Mouse (Mus musculus) intestine, embryonic 16.5 days (tissue): Measurements from ENCODE around the gene Camk2g. TPM values are rescaled to one million over a fixed set of nuclear protein-coding genes. Genes with fewer than 3 reads are reported as not detected.

Experiments used
- ATAC-seq: fragments of 200-750 bp; cut with Nextera tagmentation; 2 replicates; pipeline ENCODE4 v1.8.0; 2017; ENCODE audit warnings: moderate TSS enrichment, moderate library complexity
- H3K27ac ChIP-seq: fragments of 300-500 bp; sonication (generic); 2 replicates; pipeline ENCODE4 v1.5.1; 2014; ENCODE audit warnings: mild to moderate bottlenecking, low read length
- H3K27me3 ChIP-seq: fragments of 300-500 bp; sonication (generic); replicated peaks from 2 replicates; pipeline ENCODE4 v1.6.1; 2014; ENCODE audit warnings: low read length, control low read depth, mixed read lengths; ENCODE audit not compliant: control insufficient read depth, insufficient read depth
- H3K36me3 ChIP-seq: fragments of 300-500 bp; sonication (generic); 2 replicates; pipeline ENCODE4 v1.6.1; 2014; ENCODE audit warnings: low read length, control low read depth; ENCODE audit not compliant: control insufficient read depth, insufficient read depth
- H3K4me1 ChIP-seq: fragments of 300-500 bp; sonication (generic); 2 replicates; pipeline ENCODE4 v1.6.1; 2014; ENCODE audit warnings: low read length, control low read depth, mixed read lengths; ENCODE audit not compliant: control insufficient read depth, insufficient read depth
- H3K4me2 ChIP-seq: fragments of 300-500 bp; sonication (generic); 2 replicates; pipeline ENCODE4 v1.6.1; 2014; ENCODE audit warnings: low read depth, low read length, control low read depth
- H3K4me3 ChIP-seq: fragments of 300-500 bp; sonication (generic); 2 replicates; pipeline ENCODE4 v1.5.1; 2014; ENCODE audit warnings: mild to moderate bottlenecking, low read length
- H3K9ac ChIP-seq: fragments of 300-500 bp; sonication (generic); 2 replicates; pipeline ENCODE4 v1.6.1; 2014; ENCODE audit warnings: low read depth, low read length
- H3K9me3 ChIP-seq: fragments of 300-500 bp; sonication (generic); 2 replicates; pipeline ENCODE4 v1.6.1; 2016; ENCODE audit warnings: low read length, control low read depth; ENCODE audit not compliant: control insufficient read depth
- WGBS: fragments of 180-500 bp; shearing (Covaris S2); extraction: QIAGEN DNeasy Blood & Tissue Kit; methylation state at CpG from one replicate; pipeline ENCODE4 v1.1.7; 2014; 5-methylcytosine and 5-hydroxymethylcytosine counted together
- polyA plus RNA-seq: library from polyadenylated mRNA; unstranded; fragments of >200 nt; fragmentation: Nextera tagmentation; extraction: Ambion mirVana; gene quantifications from 2 replicates; pipeline ENCODE4 v1.2.1, GENCODE M21; 2015

Gene Camk2g
- polyA plus RNA-seq, 1 experiment from 2014 or later, result 35.8 TPM

- Histone ChIP-seq H3K4me2 (no peak overlapping the region), H3K9ac (no peak overlapping the region), H3K27ac (no peak overlapping the region), H3K4me3 (no peak overlapping the region), H3K9me3 (no peaks in the 10 kb centered on the region), H3K27me3 (no peaks in the 10 kb centered on the region), H3K4me1 (peaks cover 39% of the 10 kb centered on the region), H3K36me3 (peaks cover 13% of the 10 kb centered on the region; the same call in 1 of the 2 replicates)
- WGBS, result 93% methylated on average over 6 of the region's 6 CpGs
- no peak for ATAC-seq
Measured at GRCm38 (mm10) chr14:20790996-20791395, 2.9 kb downstream of the Camk2g start.

GRCm38 (mm10) chr14:20790445-20790844, 3.4 kb downstream of the Camk2g start:
- H3K36me3 ChIP-seq, result peaks cover 13% of the 10 kb centered on the region; the same call in 1 of the 2 replicates
- peaks cover 40% of the 10 kb centered on the region for H3K4me1 ChIP-seq

GRCm38 (mm10) chr14:20789593-20789992, 4.3 kb downstream of the Camk2g start:
- WGBS, result 90% methylated on average over 4 of the region's 4 CpGs
- H3K27me3 ChIP-seq, result no peaks in the 10 kb centered on the region
- no peak for ATAC-seq
- peaks cover 13% of the 10 kb centered on the region; the same call in 1 of the 2 replicates for H3K36me3 ChIP-seq
- H3K9me3 ChIP-seq, result no peaks in the 10 kb centered on the region
- H3K4me1 ChIP-seq, result peaks cover 41% of the 10 kb centered on the region
- H3K4me3 ChIP-seq, result no peak overlapping the region
- H3K4me2 ChIP-seq, result no peak overlapping the region
- no peak overlapping the region for H3K27ac ChIP-seq
- H3K9ac ChIP-seq, result no peak overlapping the region

More at GRCm38 (mm10) chr14:20790445-20790844, 3.4 kb downstream of the Camk2g start:
- no peak overlapping the region for H3K9ac ChIP-seq
- no peaks in the 10 kb centered on the region for H3K27me3 ChIP-seq
- no peak overlapping the region for H3K27ac ChIP-seq
- ATAC-seq, result no peak
- no peak overlapping the region for H3K4me2 ChIP-seq
- no peak overlapping the region for H3K4me3 ChIP-seq
- WGBS, result 95% methylated on average over 5 of the region's 5 CpGs
- H3K9me3 ChIP-seq, result no peaks in the 10 kb centered on the region

- Histone ChIP-seq H3K27me3 (no peaks in the 10 kb centered on the region), H3K27ac (no peak overlapping the region; the same call in 1 of the 2 replicates), H3K4me1 (peaks cover 41% of the 10 kb centered on the region), H3K9me3 (no peaks in the 10 kb centered on the region), H3K9ac (peak overlapping the region; percentile 2; the same call in 1 of the 2 replicates), H3K36me3 (peaks cover 13% of the 10 kb centered on the region; the same call in 1 of the 2 replicates), H3K4me2 (no peak overlapping the region), H3K4me3 (no peak overlapping the region)
- no peak for ATAC-seq
- 82% methylated on average over 3 of the region's 3 CpGs for WGBS
Measured at GRCm38 (mm10) chr14:20788151-20788550, 5.7 kb downstream of the Camk2g start.

GRCm38 (mm10) chr14:20786611-20787015, 7.3 kb downstream of the Camk2g start:
- H3K9me3 ChIP-seq, result no peaks in the 10 kb centered on the region
- H3K27ac ChIP-seq, result peak overlapping the region; percentile 69
- peak overlapping the region; percentile 46 for H3K9ac ChIP-seq
- peak; percentile 59 for ATAC-seq
- H3K27me3 ChIP-seq, result no peaks in the 10 kb centered on the region
- peaks cover 13% of the 10 kb centered on the region; the same call in 1 of the 2 replicates for H3K36me3 ChIP-seq
- WGBS, result 63% methylated on average over 4 of the region's 4 CpGs
- H3K4me1 ChIP-seq, result peaks cover 29% of the 10 kb centered on the region
- H3K4me3 ChIP-seq, result no peak overlapping the region
- no peak overlapping the region for H3K4me2 ChIP-seq

GRCm38 (mm10) chr14:20786020-20786419, 7.9 kb downstream of the Camk2g start:
- ATAC-seq, result peak; percentile 75
- H3K27ac ChIP-seq, result peak overlapping the region; percentile 69
- 75% methylated on average over 5 of the region's 5 CpGs for WGBS

GRCm38 (mm10) chr14:20785231-20785630, 8.7 kb downstream of the Camk2g start:
- no peak for ATAC-seq
- H3K36me3 ChIP-seq, result peaks cover 4% of the 10 kb centered on the region; the same call in 1 of the 2 replicates
- WGBS, result 79% methylated on average over 1 of the region's 1 CpGs
- peaks cover 29% of the 10 kb centered on the region for H3K4me1 ChIP-seq
- H3K4me3 ChIP-seq, result no peak overlapping the region
- no peaks in the 10 kb centered on the region for H3K27me3 ChIP-seq
- no peak overlapping the region for H3K4me2 ChIP-seq
- peak overlapping the region; percentile 69; the same call in 1 of the 2 replicates for H3K27ac ChIP-seq
- no peaks in the 10 kb centered on the region for H3K9me3 ChIP-seq
- H3K9ac ChIP-seq, result 0 out of 2 replicates have a peak overlapping the region, but pooled peaks have one; percentile 28

More at GRCm38 (mm10) chr14:20786020-20786419, 7.9 kb downstream of the Camk2g start:
- H3K4me3 ChIP-seq, result no peak overlapping the region
- H3K36me3 ChIP-seq, result peaks cover 12% of the 10 kb centered on the region; the same call in 1 of the 2 replicates
- no peaks in the 10 kb centered on the region for H3K9me3 ChIP-seq
- peaks cover 29% of the 10 kb centered on the region for H3K4me1 ChIP-seq
- no peak overlapping the region for H3K4me2 ChIP-seq
- no peaks in the 10 kb centered on the region for H3K27me3 ChIP-seq
- peak overlapping the region; percentile 46; the same call in 1 of the 2 replicates for H3K9ac ChIP-seq

- no peaks in the 10 kb centered on the region; the same call in 1 of the 2 replicates for H3K36me3 ChIP-seq
- H3K27ac ChIP-seq, result no peak overlapping the region
- WGBS, result 78% methylated on average over 7 of the region's 7 CpGs
- no peak overlapping the region for H3K4me3 ChIP-seq
- ATAC-seq, result no peak
- H3K4me1 ChIP-seq, result peaks cover 29% of the 10 kb centered on the region
- no peaks in the 10 kb centered on the region for H3K27me3 ChIP-seq
- no peaks in the 10 kb centered on the region for H3K9me3 ChIP-seq
- H3K4me2 ChIP-seq, result no peak overlapping the region
- no peak overlapping the region for H3K9ac ChIP-seq
Measured at GRCm38 (mm10) chr14:20784708-20785107, 9.2 kb downstream of the Camk2g start.

- 94% methylated on average over 6 of the region's 6 CpGs for WGBS
- H3K27me3 ChIP-seq, result no peaks in the 10 kb centered on the region
- no peak overlapping the region for H3K9ac ChIP-seq
- no peaks in the 10 kb centered on the region for H3K9me3 ChIP-seq
- no peaks in the 10 kb centered on the region for H3K36me3 ChIP-seq
- H3K27ac ChIP-seq, result no peak overlapping the region
- H3K4me2 ChIP-seq, result no peak overlapping the region
- H3K4me3 ChIP-seq, result no peak overlapping the region
- H3K4me1 ChIP-seq, result peaks cover 29% of the 10 kb centered on the region
- ATAC-seq, result no peak
Measured at GRCm38 (mm10) chr14:20783526-20783925, 10.4 kb downstream of the Camk2g start.

- Histone ChIP-seq H3K9ac (no peak overlapping the region), H3K36me3 (no peaks in the 10 kb centered on the region), H3K4me1 (peaks cover 25% of the 10 kb centered on the region), H3K27me3 (no peaks in the 10 kb centered on the region), H3K9me3 (no peaks in the 10 kb centered on the region), H3K4me2 (no peak overlapping the region), H3K4me3 (no peak overlapping the region), H3K27ac (no peak overlapping the region)
- 87% methylated on average over 7 of the region's 7 CpGs for WGBS
- ATAC-seq, result no peak
Measured at GRCm38 (mm10) chr14:20782860-20783259, 11.0 kb downstream of the Camk2g start.
